ENCODE assay signal across 12 mouse cellular contexts in the genomic region with DNA sequence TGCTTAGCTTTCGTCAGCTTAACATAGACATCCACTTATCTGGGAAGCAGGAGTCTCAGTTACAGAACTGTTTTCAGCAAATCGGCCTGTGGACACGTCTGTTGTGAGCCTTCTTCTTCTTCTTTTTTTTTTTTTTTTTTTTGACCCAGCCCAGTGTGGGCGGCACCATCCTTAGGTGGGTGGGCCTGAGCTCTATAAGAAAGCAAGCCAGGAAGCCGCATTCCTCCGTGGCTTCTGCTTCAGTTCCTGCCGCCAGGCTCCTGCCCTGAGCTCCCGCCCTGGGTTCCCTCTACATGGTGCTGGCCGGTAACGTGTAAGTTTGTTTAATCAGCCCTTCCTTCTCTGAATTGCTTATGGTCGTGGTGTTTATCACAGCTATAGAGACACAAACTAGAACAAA. TPM values are rescaled to one million over a fixed set of nuclear protein-coding genes. Genes with fewer than 3 reads are reported as not detected.
DNase-seq lines count a peak whose midpoint lies in the region; ATAC-seq and TF ChIP-seq lines count a peak whose summit lies in the region.
"Had no signal": no experiment of that assay in that cellular context is flagged by ENCODE, and none has a peak within 500 bp of the region (broad histone marks: within the 10 kb centered on the region; RNA-seq: fewer than 3 reads in every experiment).

No protein-coding gene starts in this region.

- no peak for TF ChIP-seq POLR2A in thymus, adult 2 months (IDR thresholded peaks at IDR 0.05; ENCODE audit: control insufficient read depth, extremely low read depth, insufficient read depth, low read length, poor library complexity)

- WGBS in thymus, adult 2 months, result 69% methylated on average over 11 of the region's 11 CpGs

- ATAC-seq in CD4-positive, CD25-positive, alpha-beta regulatory T cell, adult 4 months, result peak; percentile 64
- ATAC-seq in hematopoietic stem cell, adult 5-6 weeks (replicated peaks in 1 of 2; ENCODE audit: insufficient read depth in 1 of 2, low FRiP score in 2 of 2, low TSS enrichment in 1 of 2, low read depth in 1 of 2, poor library complexity in 2 of 2, severe bottlenecking in 2 of 2), result peak; percentile 61 to 65; a peak in 2 of 4 replicates
- peak; percentile 61 for ATAC-seq in megakaryocyte-erythroid progenitor cell, adult 5-6 weeks (replicated peaks; ENCODE audit: low FRiP score, low TSS enrichment, poor library complexity, severe bottlenecking)
- ATAC-seq: forebrain, embryonic 15.5 days had no signal

- TF ChIP-seq CTCF in thymus, adult 2 months (IDR thresholded peaks at IDR 0.05; ENCODE audit: borderline replicate concordance, control insufficient read depth, extremely low read depth, insufficient read depth, low read length, poor library complexity), result no peak

- H3K4me1 ChIP-seq in thymus, adult 2 months (replicated peaks; ENCODE audit: control insufficient read depth, insufficient read depth, low read length), result peaks cover 27% of the 10 kb centered on the region

- no peak overlapping the region for H3K4me3 ChIP-seq in thymus, adult 2 months (ENCODE audit: control insufficient read depth, insufficient read depth, low read length)
- H3K4me3 ChIP-seq: forebrain, embryonic 15.5 days had no signal

- H3K36me3 ChIP-seq in thymus, adult 2 months (ENCODE audit: control insufficient read depth, insufficient read depth, low read length), result no peaks in the 10 kb centered on the region
- H3K36me3 ChIP-seq: forebrain, embryonic 15.5 days had no signal

- H3K27ac ChIP-seq in thymus, adult 2 months (ENCODE audit: control insufficient read depth, insufficient read depth, low read length), result no peak overlapping the region
- H3K27ac ChIP-seq: forebrain, embryonic 15.5 days had no signal

- peak; percentile 55 for DNase-seq in MEL-GATA-1-ER (ENCODE audit: extremely low read depth, low read depth)
- DNase-seq in yolk sac, embryonic 10.5 days (ENCODE audit: low spot score), result no peak
- DNase-seq in thymus, postnatal 36 days, result no peak
- no peak for DNase-seq in thymus, adult 2 months
- DNase-seq: cerebellum, adult 11-12 months; heart, postnatal 36 days; kidney, adult 9 months; left cerebral cortex, postnatal 4 days had no signal

- no peaks in the 10 kb centered on the region for H3K27me3 ChIP-seq in thymus, adult 2 months (ENCODE audit: control insufficient read depth, insufficient read depth, low read length)
- H3K27me3 ChIP-seq: forebrain, embryonic 15.5 days had no signal

RNA-seq across cellular contexts. Expression of a gene that starts 30.8 kb away (rescaled TPM):
- 10 to 100 TPM; 50.7 to 52.1 TPM for polyA plus RNA-seq in CD4-positive, CD25-positive, alpha-beta regulatory T cell, adult 4 months (2017; shearing (Covaris generic))
- 78.6 and 111 TPM in 2 replicates for total RNA-seq in hematopoietic stem cell, adult 5-6 weeks (2017)
- 27.2 and 33.1 TPM in 2 replicates for total RNA-seq in megakaryocyte-erythroid progenitor cell, adult 5-6 weeks (2014; fragmentation: Nextera tagmentation)
- 35.3 and 44.1 TPM in 2 replicates for total RNA-seq in megakaryocyte-erythroid progenitor cell, adult 5-6 weeks (2017)
- polyA plus RNA-seq in thymus, adult 2 months (2012; rRNA removed), result 58.9 and 64.4 TPM in 2 replicates
